Mouse (Mus musculus): ENCODE measurements around the gene Cox7a1.

- no peak for TF ChIP-seq CTCF (IDR thresholded peaks at IDR 0.05; ENCODE audit: extremely low read depth, insufficient read depth, insufficient read length, insufficient replicate concordance)
- no peak for TF ChIP-seq POLR2A (IDR thresholded peaks at IDR 0.05; ENCODE audit: low read depth, low read length)
Observed at GRCm38 (mm10) chr7:30200200-30200599, 16.3 kb downstream of the Cox7a1 start.

Data from spleen, adult 2 months (tissue).